Mouse (Mus musculus): ENCODE results near the gene Rab19.
A peak's percentile ranks its signal among the peaks of the same experiment; 100 is the strongest.
"Not testable (repeated sequence)": the region's sequence is repeated elsewhere in the genome, so short reads cannot be mapped to it uniquely, and the experiment has no call there.

Gene Rab19

GRCm38 (mm10) chr6:39429007-39429788, 48.2 kb downstream of the Rab19 start:
- no peak for DNase-seq (ENCODE audit: extremely low spot score, low spot score)

- no peak for DNase-seq (ENCODE audit: extremely low spot score, low spot score)
These were observed 49.7 kb downstream of the Rab19 start for GRCm38 (mm10) chr6:39430722-39431121.

- no peak for DNase-seq (ENCODE audit: extremely low spot score, low spot score)
These were observed 52.2 kb downstream of the Rab19 start for GRCm38 (mm10) chr6:39433174-39433573.

- no peak for DNase-seq (ENCODE audit: extremely low spot score, low spot score)
These were observed 52.7 kb downstream of the Rab19 start for GRCm38 (mm10) chr6:39433701-39434100.

DNA sequence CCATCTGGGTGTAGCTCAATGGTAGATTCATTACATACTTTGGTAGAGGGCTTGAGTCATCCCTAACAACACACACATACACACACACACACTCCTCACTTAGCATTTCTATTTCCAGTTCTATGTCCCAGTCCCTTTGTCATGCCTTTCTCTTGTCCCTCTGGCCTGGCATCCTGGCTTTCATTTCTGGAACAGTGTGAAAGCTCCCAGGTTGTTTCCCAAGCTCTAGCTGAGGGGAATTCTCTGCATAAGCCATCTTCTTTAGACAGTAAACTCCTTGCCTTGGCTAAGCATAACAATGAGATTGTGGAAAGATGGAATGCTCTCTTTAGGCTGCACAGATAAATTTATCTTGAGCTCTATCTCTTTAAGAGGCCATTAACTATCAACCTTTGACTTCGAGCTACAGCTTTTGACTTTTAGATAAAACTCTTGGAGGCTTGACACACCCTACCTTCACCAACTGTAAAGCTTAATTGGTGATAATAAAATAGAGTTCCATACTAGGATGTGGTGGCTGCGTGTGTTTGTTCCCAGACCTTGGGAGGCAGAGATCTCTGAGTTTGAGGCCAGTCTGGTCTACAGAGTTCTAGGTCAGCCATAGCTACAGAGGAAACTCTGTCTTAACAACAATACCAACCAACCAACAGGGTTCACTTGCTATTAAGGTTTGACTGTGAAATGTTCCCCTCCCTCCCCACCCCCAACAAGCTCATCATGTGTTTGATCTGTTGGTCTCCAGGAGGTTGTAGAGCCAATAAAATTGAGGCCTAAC, 53.3 kb downstream of the Rab19 start:
- no peak for DNase-seq (ENCODE audit: extremely low spot score, low spot score)

DNA sequence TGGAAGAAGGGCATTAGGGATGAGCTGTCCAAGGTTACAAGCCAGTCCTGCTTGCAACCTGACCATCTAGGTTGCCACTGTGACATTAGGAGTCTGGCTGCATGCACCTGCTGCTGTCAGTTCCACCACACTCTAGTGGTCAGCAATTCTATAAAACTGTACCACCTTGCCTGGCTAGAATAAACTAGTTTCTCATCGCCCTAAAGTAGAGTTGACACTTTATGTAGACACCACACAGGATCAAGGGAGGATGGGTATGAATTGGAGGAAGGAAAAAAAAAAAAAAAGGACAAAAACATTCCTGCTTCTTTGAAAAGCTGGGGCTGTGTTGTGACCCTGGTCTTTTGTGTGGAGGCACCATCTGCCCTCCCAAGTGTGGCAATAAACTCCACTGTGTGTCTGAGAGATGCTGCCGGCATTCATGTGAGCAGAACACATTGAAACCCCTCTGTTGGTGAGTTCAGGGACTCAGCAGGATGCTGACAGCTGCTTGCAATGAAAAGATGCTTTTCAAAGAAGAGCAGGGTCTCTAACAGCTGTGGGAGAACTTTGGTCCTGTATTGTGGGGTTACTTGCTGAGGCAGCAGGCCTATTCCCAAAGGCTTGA, 54.0 kb downstream of the Rab19 start:
- DNase-seq (ENCODE audit: extremely low spot score, low spot score): peak; percentile 42

GRCm38 (mm10) chr6:39435875-39436274, 54.9 kb downstream of the Rab19 start:
- no peak for DNase-seq (ENCODE audit: extremely low spot score, low spot score)

DNA sequence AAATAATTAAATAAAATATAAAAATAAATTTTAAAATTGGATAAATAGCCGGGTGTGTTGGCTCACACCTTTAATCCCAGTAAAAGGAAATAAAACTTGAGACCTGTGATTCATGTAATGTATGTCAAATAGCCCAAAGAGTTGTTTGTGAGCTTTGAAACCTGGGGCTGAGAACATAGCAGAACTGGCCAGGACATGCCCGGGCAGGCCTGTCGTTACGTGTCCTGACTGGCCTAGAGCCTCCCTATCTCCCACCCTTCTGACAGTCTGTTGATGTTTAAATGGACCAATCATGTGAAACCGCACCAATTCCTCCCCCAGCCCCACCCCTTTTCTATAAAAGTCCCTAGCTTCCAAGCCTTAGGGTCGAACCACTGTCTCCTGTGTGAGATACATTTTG, 56.5 kb downstream of the Rab19 start:
- DNase-seq (ENCODE audit: extremely low spot score, low spot score): not testable (repeated sequence)
